Mouse (Mus musculus): ENCODE measurements around the gene Rilp. TPM values are rescaled to one million over a fixed set of nuclear protein-coding genes. Genes with fewer than 3 reads are reported as not detected.

The Rilp gene
- polyA plus RNA-seq (2016; fragmentation: Nextera tagmentation; extraction: Ambion mirVana) = 0.35 and 0.44 TPM in 2 replicates

DNA sequence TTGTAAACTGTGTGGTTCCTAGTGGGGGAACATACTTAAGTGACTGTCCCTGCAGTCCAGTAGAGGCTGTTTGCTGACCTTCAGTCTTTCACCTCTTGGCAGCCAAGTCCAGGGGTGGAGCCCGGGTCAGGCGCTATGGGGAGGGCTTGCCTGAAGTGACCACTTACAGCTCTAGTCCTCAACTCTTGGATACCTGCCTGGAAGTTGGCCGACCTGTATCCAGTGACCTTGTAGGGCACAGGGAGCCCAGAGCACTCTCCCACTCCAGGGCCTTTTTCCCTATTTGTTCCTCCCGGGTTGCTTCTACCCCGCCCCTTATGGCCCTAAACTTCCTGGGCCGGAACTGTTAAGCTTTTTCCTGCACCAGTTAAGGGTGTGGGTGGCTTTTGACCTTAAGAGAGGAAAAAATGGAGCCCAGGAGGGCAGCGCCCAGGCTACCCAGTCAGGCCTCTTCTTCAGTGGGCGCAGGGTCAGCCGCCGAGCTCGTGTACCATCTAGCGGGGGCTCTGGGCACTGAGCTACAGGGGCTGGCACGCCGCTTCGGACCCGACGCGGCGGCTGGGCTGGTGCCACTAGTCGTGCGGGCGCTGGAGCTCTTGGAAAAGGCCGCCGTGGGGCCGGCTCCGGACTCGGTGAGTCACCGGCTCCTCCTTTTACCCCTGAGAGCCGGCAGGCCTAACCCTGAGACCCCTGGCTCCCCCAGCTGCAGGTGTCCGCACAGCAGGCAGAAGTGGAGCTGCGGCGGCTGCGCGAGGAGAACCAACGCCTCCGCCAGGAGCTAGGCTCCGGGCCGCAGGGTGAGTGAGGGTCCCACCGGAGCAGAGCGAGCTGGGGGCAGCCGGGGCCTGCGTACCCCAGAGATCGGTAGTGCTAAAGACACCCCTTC, at the start of gene Rilp:
Rilp (plus strand) TSS at position 354 of the 886 bp plus-strand sequence.
- Histone ChIP-seq H3K4me3 (peak within 1 kb of the TSS; percentile 70), H3K9me3 (replicated peaks) (no peaks in the 10 kb centered on the region), H3K36me3 (peaks cover 49% of the 10 kb centered on the region), H3K27me3 (ENCODE audit: low read depth, poor library complexity, severe bottlenecking) (no peaks in the 10 kb centered on the region), H3K4me1 (peaks cover 26% of the 10 kb centered on the region), H3K27ac (replicated peaks) (peak within 1 kb of the TSS; percentile 82)
- DNase-seq (ENCODE audit: low spot score) = peak; percentile 21
- WGBS = 3% methylated on average over 43 of the region's 43 CpGs

DNA sequence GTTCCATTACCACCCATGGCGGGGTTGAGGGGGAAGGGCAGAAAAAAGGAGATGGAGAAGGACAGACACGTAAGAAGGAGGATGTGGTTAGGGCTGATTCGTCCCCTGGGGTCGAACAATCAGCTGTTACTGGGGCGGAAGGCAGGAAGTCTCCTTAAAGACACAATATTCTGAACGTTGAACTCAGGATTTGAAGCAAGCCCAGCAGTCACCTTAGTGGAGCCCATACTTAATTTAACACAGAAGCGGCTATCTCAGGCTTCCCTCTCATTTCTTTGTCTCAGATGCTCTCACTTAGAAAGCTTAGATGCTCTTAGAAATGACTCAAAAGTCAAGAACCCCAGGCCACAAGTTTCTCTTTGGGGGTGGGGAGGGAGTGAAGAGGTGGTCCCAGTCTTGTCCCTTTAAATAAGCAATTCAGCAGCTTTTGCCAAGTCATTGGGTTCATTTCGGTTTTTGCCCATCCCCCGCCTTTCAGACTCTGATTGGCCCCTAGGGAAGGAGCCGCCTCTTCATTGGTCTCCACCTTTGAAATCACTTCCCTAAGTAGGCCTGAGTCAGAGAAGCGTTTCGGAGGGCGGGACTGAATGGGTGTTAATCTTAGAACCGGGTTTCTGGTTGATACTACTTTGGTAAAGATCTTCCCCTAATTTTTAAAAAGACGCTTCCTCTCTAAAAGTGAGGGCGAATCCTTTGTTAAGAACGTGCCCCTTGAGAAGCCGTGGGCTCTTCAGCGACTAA, 49.6 kb upstream of the Rilp start:
- no peaks in the 10 kb centered on the region for H3K9me3 ChIP-seq (replicated peaks)
- H3K4me1 ChIP-seq = peaks cover 44% of the 10 kb centered on the region
- H3K36me3 ChIP-seq = peaks cover 7% of the 10 kb centered on the region
- peak overlapping the region; percentile 76 for H3K4me3 ChIP-seq
- peak; percentile 86 for DNase-seq (ENCODE audit: low spot score)
- H3K27ac ChIP-seq (replicated peaks) = peak overlapping the region; percentile 90
- H3K27me3 ChIP-seq (ENCODE audit: low read depth, poor library complexity, severe bottlenecking) = peaks cover 10% of the 10 kb centered on the region; the same call in 1 of the 2 replicates
- WGBS = 3% methylated on average over 19 of the region's 19 CpGs

GRCm38 (mm10) chr11:75460844-75461742, 48.8 kb upstream of the Rilp start, which contains the start of gene Tlcd2:
Gene Tlcd2 (plus strand): TSS chr11:75461715.
- H3K27ac ChIP-seq (replicated peaks) = peak within 1 kb of the TSS; percentile 90
- H3K4me1 ChIP-seq = peaks cover 42% of the 10 kb centered on the region
- peak within 1 kb of the TSS; percentile 76 for H3K4me3 ChIP-seq
- under 1% methylated on average over 46 of the region's 46 CpGs for whole genome bisulfite sequencing
- H3K9me3 ChIP-seq (replicated peaks) = no peaks in the 10 kb centered on the region
- DNase-seq (ENCODE audit: low spot score) = peak; percentile 100
- peaks cover 10% of the 10 kb centered on the region; the same call in 1 of the 2 replicates for H3K27me3 ChIP-seq (ENCODE audit: low read depth, poor library complexity, severe bottlenecking)
- peaks cover 15% of the 10 kb centered on the region for H3K36me3 ChIP-seq

DNA sequence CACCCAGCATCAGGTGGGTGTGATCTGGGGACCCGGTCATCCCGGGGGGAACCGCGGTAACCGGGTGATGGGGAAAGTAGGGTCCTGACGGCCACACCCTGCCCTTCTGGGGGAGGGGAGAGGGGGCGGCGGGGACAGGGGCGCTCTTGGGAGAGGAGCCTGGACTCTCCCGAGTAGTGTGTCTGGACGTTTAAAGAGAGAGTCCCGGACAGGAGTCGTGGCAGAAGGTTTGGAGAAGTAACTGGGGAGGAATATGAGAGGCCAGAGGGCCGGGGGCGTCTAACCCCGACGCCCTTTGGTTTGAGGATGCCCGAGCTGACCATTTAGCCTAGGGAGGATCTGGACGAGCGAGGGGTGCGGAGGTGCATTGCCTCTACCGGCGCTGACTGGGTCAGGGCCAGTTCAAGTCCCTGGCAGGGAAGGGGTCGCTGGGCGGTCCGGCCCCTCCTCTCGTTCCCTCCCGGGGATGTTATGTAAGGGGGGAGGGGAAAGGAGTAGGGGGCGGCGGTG, 48.1 kb upstream of the Rilp start:
- no peaks in the 10 kb centered on the region for H3K9me3 ChIP-seq (replicated peaks)
- DNase-seq (ENCODE audit: low spot score) = no peak
- H3K27ac ChIP-seq (replicated peaks) = peak overlapping the region; percentile 90
- peaks cover 15% of the 10 kb centered on the region for H3K36me3 ChIP-seq
- under 1% methylated on average over 30 of the region's 30 CpGs for WGBS
- peaks cover 42% of the 10 kb centered on the region for H3K4me1 ChIP-seq
- peaks cover 10% of the 10 kb centered on the region; the same call in 1 of the 2 replicates for H3K27me3 ChIP-seq (ENCODE audit: low read depth, poor library complexity, severe bottlenecking)
- H3K4me3 ChIP-seq = peak overlapping the region; percentile 76

GRCm38 (mm10) chr11:75462253-75462783, 47.6 kb upstream of the Rilp start:
- Histone ChIP-seq H3K4me1 (peaks cover 43% of the 10 kb centered on the region), H3K9me3 (replicated peaks) (no peaks in the 10 kb centered on the region), H3K4me3 (peak overlapping the region; percentile 76), H3K27me3 (ENCODE audit: low read depth, poor library complexity, severe bottlenecking) (peaks cover 10% of the 10 kb centered on the region; the same call in 1 of the 2 replicates), H3K27ac (replicated peaks) (peak overlapping the region; percentile 90), H3K36me3 (peaks cover 15% of the 10 kb centered on the region)
- 3% methylated on average over 16 of the region's 16 CpGs for WGBS
- no peak for DNase-seq (ENCODE audit: low spot score)

GRCm38 (mm10) chr11:75462865-75463336, 47.0 kb upstream of the Rilp start:
- Histone ChIP-seq H3K9me3 (replicated peaks) (no peaks in the 10 kb centered on the region), H3K36me3 (peaks cover 15% of the 10 kb centered on the region), H3K4me1 (peaks cover 49% of the 10 kb centered on the region), H3K4me3 (peak overlapping the region; percentile 76), H3K27me3 (ENCODE audit: low read depth, poor library complexity, severe bottlenecking) (peaks cover 10% of the 10 kb centered on the region; the same call in 1 of the 2 replicates), H3K27ac (replicated peaks) (no peak overlapping the region)
- peak; percentile 74 for DNase-seq (ENCODE audit: low spot score)
- WGBS = 6% methylated on average over 9 of the region's 9 CpGs

GRCm38 (mm10) chr11:75463624-75464023, 46.3 kb upstream of the Rilp start:
- no peak for DNase-seq (ENCODE audit: low spot score)
- Histone ChIP-seq H3K9me3 (replicated peaks) (no peaks in the 10 kb centered on the region), H3K27me3 (ENCODE audit: low read depth, poor library complexity, severe bottlenecking) (peaks cover 15% of the 10 kb centered on the region), H3K4me1 (peaks cover 52% of the 10 kb centered on the region), H3K27ac (replicated peaks) (no peak overlapping the region), H3K36me3 (peaks cover 15% of the 10 kb centered on the region), H3K4me3 (peak overlapping the region; percentile 76; the same call in 1 of the 2 replicates)
- 79% methylated on average over 4 of the region's 4 CpGs for WGBS

- Histone ChIP-seq H3K9me3 (replicated peaks) (no peaks in the 10 kb centered on the region), H3K4me3 (no peak overlapping the region), H3K27ac (replicated peaks) (no peak overlapping the region), H3K4me1 (peaks cover 47% of the 10 kb centered on the region), H3K27me3 (ENCODE audit: low read depth, poor library complexity, severe bottlenecking) (peaks cover 23% of the 10 kb centered on the region), H3K36me3 (peaks cover 15% of the 10 kb centered on the region)
- DNase-seq (ENCODE audit: low spot score) = no peak
- WGBS = 86% methylated on average over 6 of the region's 6 CpGs
Observed at GRCm38 (mm10) chr11:75464417-75464816, 45.5 kb upstream of the Rilp start.

GRCm38 (mm10) chr11:75465051-75465450, 44.8 kb upstream of the Rilp start:
- WGBS = 84% methylated on average over 6 of the region's 6 CpGs
- no peak for DNase-seq (ENCODE audit: low spot score)
- peaks cover 15% of the 10 kb centered on the region for H3K36me3 ChIP-seq
- no peaks in the 10 kb centered on the region for H3K9me3 ChIP-seq (replicated peaks)
- H3K27me3 ChIP-seq (ENCODE audit: low read depth, poor library complexity, severe bottlenecking) = peaks cover 25% of the 10 kb centered on the region
- peaks cover 41% of the 10 kb centered on the region for H3K4me1 ChIP-seq
- no peak overlapping the region for H3K4me3 ChIP-seq
- no peak overlapping the region for H3K27ac ChIP-seq (replicated peaks)

DNA sequence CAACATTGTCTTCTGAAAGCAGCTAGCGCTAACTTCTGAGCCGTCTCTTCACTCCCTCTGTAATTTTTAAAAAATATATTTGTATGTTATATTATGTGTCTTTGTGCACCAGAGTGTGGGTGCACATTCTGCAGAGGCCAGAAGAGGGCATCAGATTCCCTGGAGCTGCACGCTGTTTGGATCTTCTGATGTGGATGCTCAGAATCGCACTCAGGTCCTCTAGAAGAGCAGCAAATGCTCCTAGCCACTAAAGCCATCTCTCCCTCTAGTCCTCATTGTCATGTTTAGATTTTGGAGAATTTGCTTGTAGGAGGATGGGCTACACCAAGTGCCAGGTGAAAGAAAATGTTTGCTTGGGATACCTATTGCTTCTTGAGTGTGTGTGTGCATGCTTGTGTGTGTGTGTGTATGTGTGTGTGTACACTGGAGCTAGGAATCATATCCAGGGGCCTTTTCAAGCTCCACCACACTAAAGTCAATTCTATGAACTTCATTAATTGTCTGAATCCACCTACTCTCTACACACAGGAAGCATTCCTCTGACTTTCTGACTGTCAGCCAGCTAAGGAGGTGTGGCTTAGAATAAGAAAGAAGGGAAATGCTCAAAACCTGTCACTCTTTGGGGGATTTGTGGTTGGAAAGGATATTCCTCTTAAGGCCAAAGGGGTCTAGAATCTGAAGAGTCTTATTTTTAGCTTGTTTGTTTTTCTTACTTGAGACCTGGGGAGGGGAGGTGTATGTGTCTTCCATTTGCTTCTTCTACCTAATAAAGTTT, 43.0 kb upstream of the Rilp start:
- Histone ChIP-seq H3K4me3 (no peak overlapping the region), H3K9me3 (replicated peaks) (no peaks in the 10 kb centered on the region)
- WGBS = 95% methylated on average over 4 of the region's 4 CpGs

More for the DNA sequence above, 43.0 kb upstream of the Rilp start:
- Histone ChIP-seq H3K36me3 (peaks cover 15% of the 10 kb centered on the region), H3K27ac (replicated peaks) (no peak overlapping the region), H3K4me1 (peaks cover 30% of the 10 kb centered on the region), H3K27me3 (ENCODE audit: low read depth, poor library complexity, severe bottlenecking) (peaks cover 25% of the 10 kb centered on the region)
- no peak for DNase-seq (ENCODE audit: low spot score)

Data from midbrain, embryonic 10.5 days (tissue).